23 mouse cellular contexts compared by ENCODE assay signal in the genomic region with DNA sequence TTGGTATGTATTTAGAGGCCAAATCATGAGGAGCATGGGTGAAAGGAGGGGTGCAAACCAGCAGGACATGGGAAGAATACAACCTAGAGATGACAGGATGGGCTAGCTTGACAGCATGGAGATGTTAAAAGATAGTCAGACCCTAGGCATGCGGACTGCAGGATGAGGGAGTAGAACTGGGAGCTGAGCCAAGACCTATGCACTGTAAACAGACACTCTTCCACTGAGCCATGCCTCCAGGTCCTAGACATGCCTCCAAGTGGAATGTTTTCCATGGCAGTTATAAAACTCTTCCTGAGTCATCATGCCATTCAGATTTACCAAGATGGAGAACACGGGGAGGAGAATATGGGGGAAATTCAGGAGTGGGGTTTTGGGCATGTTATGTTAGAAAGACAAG. TPM values are rescaled to one million over a fixed set of nuclear protein-coding genes. Genes with fewer than 3 reads are reported as not detected.
A peak's percentile ranks its signal among the peaks of the same experiment; 100 is the strongest.
DNase-seq lines count a peak whose midpoint lies in the region; ATAC-seq and TF ChIP-seq lines count a peak whose summit lies in the region.
"Had no signal": no experiment of that assay in that cellular context is flagged by ENCODE, and none has a peak within 500 bp of the region (broad histone marks: within the 10 kb centered on the region; RNA-seq: fewer than 3 reads in every experiment).

No protein-coding gene starts in this region.

- TF ChIP-seq CTCF in lung, embryonic 14.5 days (IDR thresholded peaks at IDR 0.05; ENCODE audit: low read depth): no peak
- no peak for TF ChIP-seq CTCF in lung, postnatal 0 days (IDR thresholded peaks at IDR 0.05)
- no peak for TF ChIP-seq CTCF in stomach, postnatal 0 days (IDR thresholded peaks at IDR 0.05; ENCODE audit: low read depth)

- no peak for TF ChIP-seq EP300 in lung, postnatal 0 days (IDR thresholded peaks at IDR 0.05)
- TF ChIP-seq EP300 in stomach, postnatal 0 days (optimal IDR thresholded peaks at IDR 0.05): no peak

- no peaks in the 10 kb centered on the region for H3K4me1 ChIP-seq in lung, embryonic 14.5 days (ENCODE audit: insufficient read depth)
- H3K4me1 ChIP-seq in lung, postnatal 0 days (ENCODE audit: insufficient read depth, low read depth, low read length): no peaks in the 10 kb centered on the region
- H3K4me1 ChIP-seq in stomach, embryonic 14.5 days (ENCODE audit: control insufficient read depth, insufficient read depth, low read length): no peaks in the 10 kb centered on the region
- H3K4me1 ChIP-seq in stomach, postnatal 0 days (replicated peaks; ENCODE audit: control insufficient read depth, insufficient read depth): no peaks in the 10 kb centered on the region
- H3K4me1 ChIP-seq: embryonic facial prominence, embryonic 15.5 days; forebrain, embryonic 10.5 days; hindbrain, embryonic 12.5 days had no signal

- no peaks in the 10 kb centered on the region for H3K27me3 ChIP-seq in lung, embryonic 14.5 days (ENCODE audit: insufficient read depth, low read length)
- no peaks in the 10 kb centered on the region for H3K27me3 ChIP-seq in lung, postnatal 0 days (replicated peaks; ENCODE audit: insufficient read depth, low read length)
- no peaks in the 10 kb centered on the region for H3K27me3 ChIP-seq in stomach, embryonic 14.5 days (ENCODE audit: control insufficient read depth, insufficient read depth, low read length)
- H3K27me3 ChIP-seq in stomach, postnatal 0 days (ENCODE audit: control insufficient read depth, insufficient read depth, low read length): no peaks in the 10 kb centered on the region
- H3K27me3 ChIP-seq: embryonic facial prominence, embryonic 15.5 days; hindbrain, embryonic 12.5 days had no signal

- peaks cover 11% of the 10 kb centered on the region; the same call in 1 of the 2 replicates for H3K9me3 ChIP-seq in lung, embryonic 14.5 days (ENCODE audit: low read depth, low read length)
- H3K9me3 ChIP-seq in lung, postnatal 0 days (ENCODE audit: low read length): no peaks in the 10 kb centered on the region
- peaks cover 6% of the 10 kb centered on the region; the same call in 1 of the 2 replicates for H3K9me3 ChIP-seq in stomach, embryonic 14.5 days (ENCODE audit: control insufficient read depth, low read depth, low read length)
- H3K9me3 ChIP-seq in stomach, postnatal 0 days (ENCODE audit: control insufficient read depth, low read length): no peaks in the 10 kb centered on the region

- H3K27ac ChIP-seq in lung, embryonic 14.5 days (ENCODE audit: low read depth): no peak overlapping the region
- H3K27ac ChIP-seq in lung, postnatal 0 days (ENCODE audit: low read length): no peak overlapping the region
- H3K27ac ChIP-seq in stomach, embryonic 14.5 days (ENCODE audit: low read length): no peak overlapping the region
- H3K27ac ChIP-seq in stomach, postnatal 0 days (replicated peaks): no peak overlapping the region
- H3K27ac ChIP-seq: embryonic facial prominence, embryonic 15.5 days; forebrain, embryonic 10.5 days; hindbrain, embryonic 12.5 days had no signal

- 51% methylated on average over 2 of the region's 2 CpGs for WGBS in lung, embryonic 14.5 days
- WGBS in lung, postnatal 0 days: 54% methylated on average over 2 of the region's 2 CpGs
- WGBS in stomach, embryonic 14.5 days: 65% methylated on average over 2 of the region's 2 CpGs
- 49% methylated on average over 2 of the region's 2 CpGs for WGBS in stomach, postnatal 0 days

- peak; percentile 64 for DNase-seq in lung, embryonic 14.5 days
- no peak for DNase-seq in lung, postnatal 0 days (ENCODE audit: low spot score)
- DNase-seq in stomach, postnatal 0 days (ENCODE audit: low spot score): no peak
- DNase-seq in NIH3T3 (ENCODE audit: low read depth) (peak; percentile 92), liver (no peak)
- DNase-seq in adrenal gland, postnatal 4 days (ENCODE audit: low spot score in 2 of 2): no peak
- DNase-seq: adrenal gland, postnatal 10 days; B cell, adult 2 months; cerebellum, adult 11-12 months; cerebellum, adult 9-10 months; cerebellum, postnatal 25 days; gastrocnemius, postnatal 36 days; heart, adult 11 months; heart, postnatal 10 days; heart, postnatal 4 days had no signal

- peak; percentile 75 for ATAC-seq in lung, embryonic 14.5 days (ENCODE audit: insufficient read depth)
- ATAC-seq in lung, postnatal 0 days: no peak
- 0 out of 2 replicates have a peak, but pooled peaks have one; percentile 14 for ATAC-seq in stomach, embryonic 14.5 days (ENCODE audit: insufficient number of reproducible peaks, insufficient read depth, low FRiP score, low read depth)
- ATAC-seq in stomach, postnatal 0 days (ENCODE audit: low FRiP score, low TSS enrichment): no peak
- ATAC-seq: forebrain, embryonic 14.5 days; hindbrain, embryonic 16.5 days; inflammation-experienced regulatory T-cells, adult 6 months had no signal

- no peaks in the 10 kb centered on the region for H3K36me3 ChIP-seq in lung, embryonic 14.5 days (ENCODE audit: insufficient read depth)
- no peaks in the 10 kb centered on the region for H3K36me3 ChIP-seq in lung, postnatal 0 days (ENCODE audit: insufficient read depth, low read length)
- no peaks in the 10 kb centered on the region for H3K36me3 ChIP-seq in stomach, embryonic 14.5 days (ENCODE audit: control insufficient read depth, insufficient read depth, low read length)
- H3K36me3 ChIP-seq in stomach, postnatal 0 days (ENCODE audit: control insufficient read depth, insufficient read depth, low read length): no peaks in the 10 kb centered on the region
- H3K36me3 ChIP-seq: embryonic facial prominence, embryonic 15.5 days; forebrain, embryonic 10.5 days; hindbrain, embryonic 12.5 days had no signal

- H3K4me2 ChIP-seq in lung, embryonic 14.5 days: no peak overlapping the region
- no peak overlapping the region for H3K4me2 ChIP-seq in lung, postnatal 0 days (replicated peaks; ENCODE audit: low read depth, low read length)
- no peak overlapping the region for H3K4me2 ChIP-seq in stomach, embryonic 14.5 days (replicated peaks; ENCODE audit: low read depth, low read length)
- H3K4me2 ChIP-seq in stomach, postnatal 0 days (replicated peaks; ENCODE audit: low read depth): no peak overlapping the region
- H3K4me2 ChIP-seq: embryonic facial prominence, embryonic 15.5 days; hindbrain, embryonic 12.5 days had no signal

- H3K4me3 ChIP-seq in lung, embryonic 14.5 days (ENCODE audit: low read depth, low read length): no peak overlapping the region
- H3K4me3 ChIP-seq in lung, postnatal 0 days (ENCODE audit: low read depth, low read length): no peak overlapping the region
- H3K4me3 ChIP-seq in stomach, embryonic 14.5 days (ENCODE audit: low read depth, low read length): no peak overlapping the region
- no peak overlapping the region for H3K4me3 ChIP-seq in stomach, postnatal 0 days (ENCODE audit: low read depth, low read length)
- H3K4me3 ChIP-seq: embryonic facial prominence, embryonic 15.5 days; erythroblast, embryonic 14.5 days; forebrain, embryonic 10.5 days; hindbrain, embryonic 12.5 days had no signal

- no peak overlapping the region for H3K9ac ChIP-seq in lung, embryonic 14.5 days
- H3K9ac ChIP-seq in lung, postnatal 0 days (replicated peaks; ENCODE audit: low read depth): no peak overlapping the region
- no peak overlapping the region for H3K9ac ChIP-seq in stomach, embryonic 14.5 days (replicated peaks; ENCODE audit: low read depth, low read length)
- H3K9ac ChIP-seq in stomach, postnatal 0 days (ENCODE audit: low read length): no peak overlapping the region
- H3K9ac ChIP-seq: embryonic facial prominence, embryonic 15.5 days; hindbrain, embryonic 12.5 days had no signal

RNA-seq across cellular contexts. Expression of a gene that starts 53.9 kb away (rescaled TPM):
- 0.22 and 0.51 TPM in 2 replicates for polyA plus RNA-seq in lung, embryonic 14.5 days (2014; fragmentation: Nextera tagmentation; extraction: Ambion mirVana)
- 0.69 and 0.82 TPM in 2 replicates for polyA plus RNA-seq in lung, postnatal 0 days (2015; fragmentation: Nextera tagmentation; extraction: Ambion mirVana)
- polyA plus RNA-seq in stomach, embryonic 14.5 days (2014; fragmentation: Nextera tagmentation; extraction: Ambion mirVana): 2.7 and 2.8 TPM in 2 replicates
- polyA plus RNA-seq in stomach, postnatal 0 days (2015; fragmentation: Nextera tagmentation; extraction: Ambion mirVana): 9.0 and 10.4 TPM in 2 replicates
- 1 to 10 TPM; 3.0 to 4.3 TPM for total RNA-seq in adrenal gland, postnatal 4 days (2021)

Comparison
In these comparisons a context has a peak if more than half of its experiments do, and no peak if none do; other contexts are left out.
1. ATAC-seq: peak in lung, embryonic 14.5 days (single experiment) and stomach, embryonic 14.5 days (single experiment); none in lung, postnatal 0 days (single experiment) and stomach, postnatal 0 days (single experiment).
2. DNase-seq: peak in lung, embryonic 14.5 days (single experiment) and NIH3T3 (single experiment); none in lung, postnatal 0 days (single experiment), stomach, postnatal 0 days (single experiment), adrenal gland, postnatal 4 days (0 of 2) and liver (single experiment).